Mouse (Mus musculus) kidney, adult 18-20 months (tissue): ENCODE results near the gene Pnpla2.

Source experiments
- DNase-seq: peaks from one replicate; pipeline ENCODE4 v3.0.0; 2021

The Pnpla2 gene

GRCm38 (mm10) chr7:141468522-141469211 lies 13.7 kb downstream of the Pnpla2 start:
- DNase-seq = peak; percentile 69

GRCm38 (mm10) chr7:141469352-141469751 lies 14.4 kb downstream of the Pnpla2 start:
- no peak for DNase-seq

GRCm38 (mm10) chr7:141469901-141470636 lies 15.1 kb downstream of the Pnpla2 start:
- DNase-seq = no peak

- DNase-seq = no peak
Observed at GRCm38 (mm10) chr7:141470637-141470944, 15.6 kb downstream of the Pnpla2 start.

- no peak for DNase-seq
Observed at GRCm38 (mm10) chr7:141471236-141471635, 16.2 kb downstream of the Pnpla2 start.

- DNase-seq = no peak
Observed at GRCm38 (mm10) chr7:141472226-141472625, 17.2 kb downstream of the Pnpla2 start.

GRCm38 (mm10) chr7:141472763-141473162 lies 17.8 kb downstream of the Pnpla2 start:
- DNase-seq = no peak

- no peak for DNase-seq
Observed at GRCm38 (mm10) chr7:141474160-141474559, 19.2 kb downstream of the Pnpla2 start.

GRCm38 (mm10) chr7:141475011-141475804 lies 20.2 kb downstream of the Pnpla2 start, which contains the start of the genes Polr2l and Tspan4:
Gene Polr2l (minus strand): TSS chr7:141475132.
Gene Tspan4 (plus strand): TSS chr7:141475240.
- DNase-seq = peak; percentile 92

- no peak for DNase-seq
Observed at GRCm38 (mm10) chr7:141475805-141476158, 20.8 kb downstream of the Pnpla2 start.

GRCm38 (mm10) chr7:141476226-141476980 lies 21.4 kb downstream of the Pnpla2 start:
- peak; percentile 95 for DNase-seq

- DNase-seq = no peak
Observed at GRCm38 (mm10) chr7:141476981-141477370, 22.0 kb downstream of the Pnpla2 start.

- no peak for DNase-seq
Observed at GRCm38 (mm10) chr7:141477578-141478269, 22.7 kb downstream of the Pnpla2 start.

GRCm38 (mm10) chr7:141478270-141478748 lies 23.3 kb downstream of the Pnpla2 start:
- no peak for DNase-seq

- DNase-seq = peak; percentile 77
Observed at GRCm38 (mm10) chr7:141480842-141481497, 26.0 kb downstream of the Pnpla2 start.

- peak; percentile 62 for DNase-seq
Observed at GRCm38 (mm10) chr7:141481498-141482401, 26.8 kb downstream of the Pnpla2 start.

GRCm38 (mm10) chr7:141482531-141483024 lies 27.6 kb downstream of the Pnpla2 start:
- DNase-seq = no peak

- DNase-seq = no peak
Observed at GRCm38 (mm10) chr7:141483114-141483653, 28.2 kb downstream of the Pnpla2 start.

- no peak for DNase-seq
Observed at GRCm38 (mm10) chr7:141484186-141485120, 29.5 kb downstream of the Pnpla2 start.
